Mouse (Mus musculus) liver (tissue): ENCODE measurements around the gene I0C0044D17Rik.

Source experiments
- DNase-seq: peaks from one replicate; pipeline ENCODE4 v3.0.0-alpha.2; 2020; ENCODE audit warnings: mixed read lengths

The I0C0044D17Rik gene

DNA sequence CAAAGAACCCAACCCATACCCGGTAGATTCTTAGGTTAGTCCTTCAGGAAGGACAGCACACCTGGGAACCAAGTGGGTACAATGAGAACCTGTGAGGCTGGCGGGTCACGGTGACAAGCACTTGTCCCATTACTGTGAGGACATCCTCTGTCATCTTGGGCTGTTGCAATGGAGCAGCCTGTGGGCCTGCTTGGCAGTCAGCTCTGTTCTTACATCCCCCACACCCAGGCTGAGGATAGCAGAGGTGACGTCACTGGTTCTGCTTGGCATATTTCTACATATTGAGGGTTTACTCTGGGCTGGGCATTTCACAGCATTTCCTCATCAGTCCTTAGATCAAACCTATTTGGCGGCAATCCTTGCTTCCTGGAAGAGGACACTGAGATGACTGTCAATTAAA is 49.9 kb downstream of the I0C0044D17Rik start:
- DNase-seq: no peak
